In genomic region chr1:69429632-69430031, GRCm38 (mm10) we compare ENCODE assay signal across 14 mouse cellular contexts.
"Had no signal": no experiment of that assay in that cellular context is flagged by ENCODE, and none has a peak within 500 bp of the region (broad histone marks: within the 10 kb centered on the region; RNA-seq: fewer than 3 reads in every experiment).

No protein-coding gene starts in this region.

- H3K4me3 ChIP-seq: kidney, embryonic 15.5 days; limb, embryonic 15.5 days; liver, embryonic 12.5 days; megakaryocyte, embryonic 14.5 days; midbrain, embryonic 12.5 days; neural tube, embryonic 12.5 days had no signal

- H3K9ac ChIP-seq: kidney, embryonic 15.5 days; limb, embryonic 15.5 days; liver, embryonic 12.5 days; lung, embryonic 14.5 days; midbrain, embryonic 12.5 days; neural tube, embryonic 12.5 days had no signal

- H3K36me3 ChIP-seq: kidney, embryonic 15.5 days; limb, embryonic 15.5 days; liver, embryonic 12.5 days; midbrain, embryonic 12.5 days; neural tube, embryonic 12.5 days had no signal

- H3K4me1 ChIP-seq: kidney, embryonic 15.5 days; limb, embryonic 15.5 days; liver, embryonic 12.5 days; megakaryocyte, embryonic 14.5 days; midbrain, embryonic 12.5 days; neural tube, embryonic 12.5 days had no signal

- H3K27ac ChIP-seq: kidney, embryonic 15.5 days; limb, embryonic 15.5 days; liver, embryonic 12.5 days; midbrain, embryonic 12.5 days; neural tube, embryonic 12.5 days had no signal

- H3K9me3 ChIP-seq: kidney, embryonic 15.5 days; limb, embryonic 15.5 days; liver, embryonic 12.5 days; megakaryocyte, embryonic 14.5 days; midbrain, embryonic 12.5 days; neural tube, embryonic 12.5 days had no signal

- H3K27me3 ChIP-seq: kidney, embryonic 15.5 days; limb, embryonic 15.5 days; liver, embryonic 12.5 days; megakaryocyte, embryonic 14.5 days; midbrain, embryonic 12.5 days; neural tube, embryonic 12.5 days had no signal

- ATAC-seq: liver, embryonic 12.5 days had no signal

- DNase-seq: kidney, adult 2 months; kidney, postnatal 14 days; layer of hippocampus, postnatal 36 days; lung, embryonic 14.5 days; lung, postnatal 10 days; lung, postnatal 4 days; right cerebral cortex, postnatal 25 days; thymus, postnatal 14 days had no signal

- H3K4me2 ChIP-seq: kidney, embryonic 15.5 days; limb, embryonic 15.5 days; liver, embryonic 12.5 days; lung, embryonic 14.5 days; midbrain, embryonic 12.5 days; neural tube, embryonic 12.5 days had no signal
